Mouse (Mus musculus) kidney, postnatal 36 days (tissue): ENCODE data around the gene Kcnh7.
"Not testable (repeated sequence)": the region's sequence is repeated elsewhere in the genome, so short reads cannot be mapped to it uniquely, and the experiment has no call there.

ENCODE experiments used
- DNase-seq, 2 experiments: peaks; one replicate each; pipeline ENCODE4 v3.0.0; 2021 to 2022; ENCODE audit warnings: mixed read lengths in 2 of 2

The Kcnh7 gene

GRCm38 (mm10) chr2:62715260-62715659 is 468.8 kb downstream of the Kcnh7 start:
- DNase-seq: no peak

- DNase-seq: not testable (repeated sequence)
These were observed 469.7 kb downstream of the Kcnh7 start for GRCm38 (mm10) chr2:62714362-62714761.

GRCm38 (mm10) chr2:62709633-62710032 is 474.5 kb downstream of the Kcnh7 start:
- no peak for DNase-seq

GRCm38 (mm10) chr2:62706313-62706712 is 477.8 kb downstream of the Kcnh7 start:
- DNase-seq: no peak

DNA sequence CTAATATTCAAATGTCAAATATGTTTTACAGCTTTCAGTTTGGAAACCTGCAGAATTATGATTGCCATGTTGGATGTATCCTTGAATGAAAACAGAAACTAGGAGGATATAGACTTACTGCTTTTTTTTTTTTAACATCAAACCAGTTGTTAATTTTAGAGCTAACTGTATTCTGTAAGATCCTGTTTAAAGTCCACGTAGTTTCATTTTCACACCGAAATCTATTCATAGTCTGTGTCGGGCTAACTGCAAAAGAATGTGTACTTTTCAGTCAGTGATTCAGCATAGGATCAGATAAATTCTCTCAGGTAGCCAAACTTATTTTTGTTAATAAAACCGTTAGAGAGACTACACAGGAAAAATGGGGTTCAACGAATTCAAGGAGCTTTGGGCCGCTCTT is 498.2 kb downstream of the Kcnh7 start:
- no peak for DNase-seq

- no peak for DNase-seq
These were observed 499.0 kb downstream of the Kcnh7 start for GRCm38 (mm10) chr2:62684989-62685595.

- no peak for DNase-seq
These were observed 502.4 kb downstream of the Kcnh7 start for GRCm38 (mm10) chr2:62681667-62682066.

- DNase-seq: no peak
These were observed 511.3 kb downstream of the Kcnh7 start for GRCm38 (mm10) chr2:62672788-62673187.

DNA sequence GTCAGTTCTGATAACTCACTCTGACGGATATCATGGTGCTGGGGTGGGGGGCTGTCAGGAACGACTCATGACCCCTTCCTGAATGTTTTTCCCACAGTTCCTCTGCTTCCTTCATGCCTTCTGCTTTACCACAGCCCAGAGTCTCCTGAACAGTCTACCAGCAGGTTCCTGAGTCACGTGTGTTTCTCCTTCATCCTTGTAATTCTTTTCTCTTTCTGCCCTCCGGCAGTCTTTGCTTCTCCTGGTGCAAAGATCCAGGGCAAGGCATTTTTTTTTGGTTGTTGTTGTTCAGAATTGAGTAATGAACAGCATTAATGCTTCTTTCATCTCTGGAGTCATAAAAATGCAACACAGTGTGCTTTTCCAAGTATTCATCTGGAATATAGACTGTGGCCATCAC is 513.3 kb downstream of the Kcnh7 start:
- DNase-seq: peak; percentile 6 to 45

DNA sequence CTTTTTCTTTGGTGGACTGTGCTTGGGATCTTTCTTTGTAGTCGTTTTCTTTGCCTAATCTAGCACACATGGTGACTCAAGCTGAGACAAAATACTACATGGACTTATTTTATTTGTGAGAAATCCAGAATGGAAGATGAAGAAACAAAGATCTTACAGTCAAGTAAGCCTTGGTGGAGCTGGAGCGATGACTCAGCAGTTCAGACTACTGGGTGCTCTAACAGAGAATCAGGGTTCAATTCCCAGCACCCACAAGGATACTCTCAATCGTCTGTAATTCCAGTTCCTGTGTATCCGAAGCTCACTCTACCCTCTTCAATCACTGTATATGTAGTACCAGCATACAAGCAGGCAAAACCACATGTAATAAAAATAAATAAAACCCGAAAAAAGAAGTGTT is 513.8 kb downstream of the Kcnh7 start:
- DNase-seq: no peak

DNA sequence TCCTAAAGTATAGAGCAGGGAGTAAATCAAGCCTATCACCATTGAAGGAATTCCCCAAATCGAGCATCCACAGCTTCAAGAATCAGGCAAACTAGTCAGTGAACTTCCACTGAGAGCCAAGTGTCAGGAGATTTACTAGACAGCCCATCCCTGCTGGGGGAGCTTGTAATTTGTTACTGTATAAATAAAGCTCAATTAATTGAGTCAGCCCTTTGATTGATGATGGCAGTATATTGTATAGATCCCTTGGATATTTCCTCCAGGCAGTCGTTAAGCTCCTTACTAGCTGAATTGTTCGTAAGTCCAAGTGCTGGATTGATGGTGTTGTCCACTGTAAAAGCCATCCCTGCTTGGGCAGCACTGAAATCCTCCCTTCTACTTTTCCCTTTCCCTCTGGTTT is 514.2 kb downstream of the Kcnh7 start:
- DNase-seq: no peak

- DNase-seq: peak; percentile 33 to 53
These were observed 518.6 kb downstream of the Kcnh7 start for GRCm38 (mm10) chr2:62665536-62665935.

DNA sequence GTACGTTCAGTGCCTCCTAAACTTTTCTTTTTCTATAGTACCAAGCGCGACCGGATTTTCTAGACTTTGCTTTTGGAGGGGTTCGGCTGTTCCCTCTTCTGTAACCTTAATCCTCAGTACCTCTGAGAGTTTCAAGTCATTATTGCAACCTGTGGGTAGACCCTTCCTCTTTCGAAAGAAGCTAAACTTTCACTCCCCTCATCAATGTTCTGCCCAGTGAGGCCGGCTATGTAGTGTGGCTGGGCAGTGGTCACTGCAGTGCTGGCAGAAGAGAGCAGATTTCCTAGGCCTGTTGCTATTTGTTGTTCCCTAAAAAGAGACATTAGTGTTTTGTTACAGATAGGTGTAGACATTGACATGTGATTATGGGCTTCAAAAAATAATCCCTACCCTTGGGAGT is 519.2 kb downstream of the Kcnh7 start:
- DNase-seq: no peak

- peak; percentile 87 to 93 for DNase-seq
These were observed 519.9 kb downstream of the Kcnh7 start, which contains the start of gene Gca for GRCm38 (mm10) chr2:62664135-62664670. Gene Gca (plus strand): TSS chr2:62664285.

DNA sequence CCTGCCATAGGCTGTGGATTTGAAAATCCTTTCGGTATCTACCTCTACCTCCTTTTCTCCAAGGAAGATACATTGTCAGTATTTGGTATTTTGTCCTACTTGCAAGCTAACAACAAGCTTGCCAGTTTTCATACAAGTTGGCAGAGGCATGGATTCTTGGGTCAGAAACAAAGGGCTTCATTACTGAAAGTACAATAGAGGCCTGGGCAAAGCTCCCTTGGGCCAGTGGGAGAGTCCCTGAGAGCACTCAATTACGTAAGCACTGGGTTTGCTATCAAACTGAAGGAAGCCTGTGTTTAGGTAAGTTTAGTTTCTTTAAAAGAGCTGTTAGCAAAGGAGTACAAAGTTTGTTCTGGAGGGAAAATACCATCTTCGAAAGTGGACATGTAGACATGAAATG is 521.5 kb downstream of the Kcnh7 start:
- DNase-seq: no peak

- DNase-seq: no peak
These were observed 523.5 kb downstream of the Kcnh7 start for GRCm38 (mm10) chr2:62660565-62660964.

GRCm38 (mm10) chr2:62656072-62656471 is 528.0 kb downstream of the Kcnh7 start:
- DNase-seq: no peak

DNA sequence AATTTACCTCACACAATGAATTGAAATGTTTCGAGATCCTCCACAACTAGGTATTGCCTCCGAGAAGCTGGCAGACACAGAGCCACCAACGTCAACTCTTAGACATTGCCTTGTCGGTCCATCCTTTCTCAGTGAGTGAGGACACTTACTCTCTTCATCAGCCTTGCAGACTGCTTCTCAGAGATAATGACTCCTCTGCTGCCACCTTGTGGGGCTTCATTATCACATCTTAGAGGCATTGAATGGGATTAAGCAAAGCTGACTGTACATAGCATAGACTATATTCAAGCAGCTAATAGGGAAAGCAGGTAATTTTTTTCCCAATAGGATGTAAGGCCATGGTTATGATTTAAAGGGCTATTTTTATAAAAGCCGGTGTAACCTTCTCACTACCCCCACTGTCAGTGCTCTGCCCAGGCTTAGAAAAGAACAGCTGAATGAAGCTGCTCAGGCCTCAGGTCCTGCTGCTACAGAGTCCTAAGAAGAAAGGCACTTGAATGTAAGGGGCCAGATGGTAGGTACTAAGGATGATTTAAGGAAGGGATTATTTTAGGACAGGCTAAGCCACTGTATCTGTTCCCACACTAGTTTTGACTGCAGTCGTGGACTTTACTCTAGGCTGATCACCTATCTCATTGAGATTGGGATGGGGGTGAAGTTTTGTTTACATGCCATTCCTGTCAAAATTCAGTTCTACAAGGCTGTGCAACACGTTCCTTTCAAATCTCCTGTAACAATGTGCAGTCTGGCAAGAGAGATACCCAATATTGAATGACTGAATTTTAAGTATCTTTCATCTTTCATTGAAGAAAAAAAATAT is 529.4 kb downstream of the Kcnh7 start:
- DNase-seq: peak; percentile 75 to 88

DNA sequence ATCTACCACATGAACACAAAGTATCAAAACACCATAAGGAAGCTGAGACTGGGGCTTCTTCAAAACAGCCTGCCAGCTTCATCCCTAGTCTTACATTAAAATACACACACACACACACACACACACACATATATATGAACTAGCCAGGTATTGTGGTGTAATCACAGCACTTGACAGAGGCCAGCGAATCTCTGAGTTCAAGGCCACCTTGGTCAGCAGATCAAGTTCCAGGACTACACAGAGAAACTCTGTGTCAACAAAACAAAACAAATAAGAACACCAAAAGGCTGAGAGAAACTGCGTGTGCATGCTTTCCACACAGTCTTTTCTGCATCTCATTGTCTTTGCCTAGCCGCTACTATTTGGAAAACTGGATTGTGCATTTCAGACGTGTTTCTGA is 531.6 kb downstream of the Kcnh7 start:
- DNase-seq: no peak

DNA sequence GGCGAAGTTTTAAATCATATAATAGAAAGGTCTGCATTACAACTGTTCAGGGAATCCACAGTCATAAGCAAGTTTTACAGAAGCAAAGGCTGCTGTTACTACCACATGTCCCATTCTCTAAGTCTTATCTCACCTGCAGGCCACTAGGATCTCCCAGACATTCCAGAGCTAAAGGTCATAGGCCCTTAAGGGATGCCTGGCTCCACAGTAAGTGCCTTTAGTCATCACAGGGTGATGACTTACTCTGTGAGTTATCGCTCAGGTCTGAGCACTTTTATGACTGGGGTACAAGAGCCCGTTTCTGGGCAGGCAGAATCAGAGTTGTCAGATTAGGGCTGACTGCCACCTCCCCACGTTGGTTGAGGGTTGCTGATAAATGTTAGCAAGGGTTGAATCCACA is 532.2 kb downstream of the Kcnh7 start:
- DNase-seq: no peak

DNA sequence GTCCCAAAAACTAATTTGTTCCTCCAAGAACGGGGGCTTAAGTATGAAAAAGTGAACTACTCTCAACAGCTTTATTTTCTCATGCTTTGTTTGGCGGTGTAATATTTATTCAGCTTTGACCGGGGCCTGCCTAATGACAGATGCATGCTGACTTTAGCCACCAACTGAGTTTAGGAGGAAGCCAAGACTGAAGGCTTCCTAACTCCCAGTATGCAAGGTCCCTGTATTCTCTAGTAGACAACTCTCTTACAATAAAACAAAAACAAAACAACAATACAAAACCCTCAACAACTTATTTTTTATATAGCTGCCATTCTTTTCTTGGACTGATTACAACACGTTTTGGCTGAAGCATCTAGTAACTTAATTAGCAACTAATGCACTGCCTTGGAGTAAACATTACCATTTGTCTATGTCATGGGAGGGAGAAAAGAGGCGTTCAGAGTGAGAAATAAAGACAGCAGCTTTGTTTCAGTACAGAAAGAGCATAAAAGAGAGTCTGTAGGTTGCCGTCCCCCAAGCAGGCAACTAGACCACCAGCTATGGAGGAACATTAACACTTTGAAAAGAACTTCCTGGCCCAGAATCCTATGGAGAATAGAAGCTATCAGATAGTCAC is 537.3 kb downstream of the Kcnh7 start:
- DNase-seq: peak in 1 of 2 experiments; percentile 9

DNA sequence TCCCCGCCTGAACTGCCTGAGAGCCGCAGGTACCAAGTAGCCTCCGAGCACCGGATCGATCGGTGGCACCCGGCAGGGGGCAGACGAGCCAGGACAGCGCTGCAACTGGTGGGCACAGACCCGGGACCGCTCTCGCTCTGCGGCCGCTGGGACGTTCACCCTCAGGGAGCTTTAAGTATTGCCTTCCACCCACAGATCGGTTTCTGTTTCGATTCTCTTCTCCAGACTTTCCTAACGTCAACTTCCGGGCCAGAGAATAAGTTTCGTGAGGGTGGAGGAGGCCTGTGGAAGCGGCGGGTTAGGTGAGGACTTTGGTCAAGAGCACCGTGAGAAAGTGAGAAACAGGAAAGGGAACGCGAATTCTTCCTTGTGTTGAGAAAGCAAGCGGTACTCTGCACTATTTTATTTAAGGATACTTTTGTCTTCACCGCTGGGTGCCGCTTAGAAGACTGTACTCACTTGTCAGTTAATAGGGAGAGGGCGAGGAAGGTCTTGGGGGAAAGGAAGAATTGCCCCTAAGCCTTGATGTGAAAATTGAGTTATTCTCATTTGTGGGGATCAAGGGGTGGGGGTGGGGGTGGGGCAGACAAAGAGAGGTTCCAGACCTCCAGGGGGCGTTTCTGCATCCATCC is 538.0 kb downstream of the Kcnh7 start, which contains the start of gene Ifih1:
Gene Ifih1, minus strand, starts transcription at position 242 of the 632 bp plus-strand sequence.
- DNase-seq: peak; percentile 69 to 84

- DNase-seq: peak in 1 of 2 experiments; percentile 39
These were observed 538.6 kb downstream of the Kcnh7 start for GRCm38 (mm10) chr2:62645475-62645874.
